Comparison of ENCODE assay signal across 20 mouse cellular contexts in the genomic region with DNA sequence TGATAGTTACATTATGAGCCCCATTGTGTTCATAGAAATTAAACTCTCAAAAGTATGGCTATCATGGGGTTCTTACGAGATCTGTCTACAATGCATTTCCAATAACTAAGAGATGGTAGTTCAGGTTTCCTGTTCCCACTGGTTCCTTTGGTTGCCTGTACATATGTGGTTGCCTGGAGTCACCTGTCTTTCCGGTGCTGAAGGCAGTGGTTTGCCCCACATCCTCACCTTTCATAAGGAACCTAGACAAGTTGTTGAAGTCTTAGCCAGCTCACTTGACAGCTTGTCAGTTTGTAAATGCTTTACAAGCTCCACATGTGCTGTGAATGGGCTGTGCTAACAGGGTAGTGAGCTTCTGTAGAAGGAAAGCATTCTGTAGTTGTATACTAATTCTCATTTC.
A peak's percentile ranks its signal among the peaks of the same experiment; 100 is the strongest.
DNase-seq lines count a peak whose midpoint lies in the region; ATAC-seq lines count a peak whose summit lies in the region.
"Had no signal": no experiment of that assay in that cellular context is flagged by ENCODE, and none has a peak within 500 bp of the region (broad histone marks: within the 10 kb centered on the region; RNA-seq: fewer than 3 reads in every experiment).

No protein-coding gene starts in this region.

- peak; percentile 39 for DNase-seq in CD4-positive helper T cell, adult 2 months (ENCODE audit: low read depth, low spot score)
- DNase-seq in thymus, postnatal 14 days = peak; percentile 38
- DNase-seq in cerebellum, adult 11 months = no peak
- DNase-seq in adrenal gland, adult 8-10 months = no peak
- DNase-seq in urinary bladder, postnatal 36 days (ENCODE audit: low spot score in 2 of 2) = no peak
- no peak for DNase-seq in cerebellum, postnatal 10 days
- DNase-seq: adrenal gland, postnatal 14 days; cerebellum, adult 18-20 months; cerebellum, postnatal 14 days; gastrocnemius, adult 2 months; gastrocnemius, postnatal 36 days; heart, adult 2 months; heart, postnatal 4 days; kidney, adult 2 months; lung, postnatal 36 days had no signal

- ATAC-seq in CD4-positive, CD25-positive, alpha-beta regulatory T cell, adult 4 months = peak; percentile 23
- ATAC-seq in hematopoietic stem cell, adult 5-6 weeks (replicated peaks in 1 of 2; ENCODE audit: insufficient read depth in 1 of 2, low FRiP score in 2 of 2, low TSS enrichment in 1 of 2, low read depth in 1 of 2, poor library complexity in 2 of 2, severe bottlenecking in 2 of 2) = peak; percentile 88 to 93
- ATAC-seq: forebrain, embryonic 14.5 days; hindbrain, embryonic 16.5 days; intestine, embryonic 15.5 days had no signal

Comparison
In these comparisons a context has a peak if more than half of its experiments do, and no peak if none do; other contexts are left out.
1. DNase-seq: peak in CD4-positive helper T cell, adult 2 months (single experiment) and thymus, postnatal 14 days (single experiment); none in cerebellum, adult 11 months (single experiment), adrenal gland, adult 8-10 months (single experiment), urinary bladder, postnatal 36 days (0 of 2) and cerebellum, postnatal 10 days (0 of 2).